Mouse (Mus musculus) gastrocnemius, postnatal 4 days (tissue): ENCODE results near the gene Fam114a1. TPM values are rescaled to one million over a fixed set of nuclear protein-coding genes. Genes with fewer than 3 reads are reported as not detected.

Source experiments
- DNase-seq, 2 experiments: peaks; one replicate each; pipeline ENCODE4 v3.0.0; 2021 to 2022; ENCODE audit warnings: low spot score in 2 of 2, mixed read lengths in 2 of 2
- total RNA-seq, 2 experiments: library from RNA; stranded (reverse); gene quantifications; 2 replicates each; pipeline ENCODE4 v1.2.3; 2021

The Fam114a1 gene
- total RNA-seq, 2 experiments from 2014 or later = 63.3 to 71.7 TPM

- no peak for DNase-seq
Observed at GRCm38 (mm10) chr5:65003946-65004535, 34.2 kb downstream of the Fam114a1 start.

- DNase-seq = no peak
Observed at GRCm38 (mm10) chr5:65005251-65005650, 35.4 kb downstream of the Fam114a1 start.

- no peak for DNase-seq
Observed at GRCm38 (mm10) chr5:65006011-65006491, 36.2 kb downstream of the Fam114a1 start.

GRCm38 (mm10) chr5:65011901-65012573, 42.2 kb downstream of the Fam114a1 start:
- DNase-seq = no peak

GRCm38 (mm10) chr5:65015508-65015907, 45.6 kb downstream of the Fam114a1 start:
- no peak for DNase-seq

- no peak for DNase-seq
Observed at GRCm38 (mm10) chr5:65019109-65019508, 49.2 kb downstream of the Fam114a1 start.

GRCm38 (mm10) chr5:65019823-65020222, 50.0 kb downstream of the Fam114a1 start:
- peak in 1 of 2 experiments; percentile 17 for DNase-seq

- DNase-seq = no peak
Observed at GRCm38 (mm10) chr5:65022006-65022405, 52.1 kb downstream of the Fam114a1 start.

GRCm38 (mm10) chr5:65024641-65025040, 54.8 kb downstream of the Fam114a1 start:
- DNase-seq = no peak

- peak in 1 of 2 experiments; percentile 21 for DNase-seq
Observed at GRCm38 (mm10) chr5:65025916-65026315, 56.0 kb downstream of the Fam114a1 start.

GRCm38 (mm10) chr5:65026776-65027175, 56.9 kb downstream of the Fam114a1 start:
- DNase-seq = no peak

- no peak for DNase-seq
Observed at GRCm38 (mm10) chr5:65028019-65028418, 58.1 kb downstream of the Fam114a1 start.

GRCm38 (mm10) chr5:65036597-65036996, 66.7 kb downstream of the Fam114a1 start:
- no peak for DNase-seq

GRCm38 (mm10) chr5:65038305-65038704, 68.4 kb downstream of the Fam114a1 start:
- no peak for DNase-seq

GRCm38 (mm10) chr5:65038811-65039571, 69.1 kb downstream of the Fam114a1 start:
- DNase-seq = peak in 1 of 2 experiments; percentile 38

GRCm38 (mm10) chr5:65040463-65040862, 70.6 kb downstream of the Fam114a1 start:
- peak in 1 of 2 experiments; percentile 23 for DNase-seq

- no peak for DNase-seq
Observed at GRCm38 (mm10) chr5:65043407-65043895, 73.6 kb downstream of the Fam114a1 start.

GRCm38 (mm10) chr5:65045642-65046370, 75.9 kb downstream of the Fam114a1 start:
- no peak for DNase-seq

- DNase-seq = no peak
Observed at GRCm38 (mm10) chr5:65046442-65047284, 76.8 kb downstream of the Fam114a1 start.

- no peak for DNase-seq
Observed at GRCm38 (mm10) chr5:65047285-65047855, 77.5 kb downstream of the Fam114a1 start.
